ENCODE assay signal across 10 mouse cellular contexts in genomic region chr4:90437375-90438190, GRCm38 (mm10).
DNase-seq lines count a peak whose midpoint lies in the region; ATAC-seq lines count a peak whose summit lies in the region.
"Had no signal": no experiment of that assay in that cellular context is flagged by ENCODE, and none has a peak within 500 bp of the region (broad histone marks: within the 10 kb centered on the region; RNA-seq: fewer than 3 reads in every experiment).

No protein-coding gene starts in this region.

- no peak overlapping the region for H3K4me3 ChIP-seq in hindbrain, embryonic 12.5 days
- no peak overlapping the region for H3K4me3 ChIP-seq in kidney, embryonic 16.5 days (ENCODE audit: low read length)
- H3K4me3 ChIP-seq: stomach, embryonic 15.5 days had no signal

- peak; percentile 5 for DNase-seq in embryo, embryonic 10.5 days (ENCODE audit: low spot score)
- no peak for DNase-seq in embryo, embryonic 9.5 days (ENCODE audit: extremely low spot score)
- peak; percentile 6 for DNase-seq in left cerebral cortex, adult 11 months (ENCODE audit: low spot score)
- peak; percentile 2 for DNase-seq in retina, embryonic 14.5 days (ENCODE audit: low spot score)
- no peak for DNase-seq in thymus, postnatal 25 days
- DNase-seq in heart, postnatal 36 days, result no peak

- intact Hi-C loops in heart, postnatal 36 days (cut with DNase I), result no loop called here

- H3K36me3 ChIP-seq in hindbrain, embryonic 12.5 days, result no peaks in the 10 kb centered on the region
- no peaks in the 10 kb centered on the region for H3K36me3 ChIP-seq in kidney, embryonic 16.5 days (ENCODE audit: insufficient read depth, low read length)
- H3K36me3 ChIP-seq: stomach, embryonic 15.5 days had no signal

- H3K9ac ChIP-seq in hindbrain, embryonic 12.5 days, result no peak overlapping the region
- H3K9ac ChIP-seq in kidney, embryonic 16.5 days (replicated peaks; ENCODE audit: low read length), result no peak overlapping the region
- H3K9ac ChIP-seq: stomach, embryonic 15.5 days had no signal

- ATAC-seq in hindbrain, embryonic 12.5 days (ENCODE audit: low FRiP score), result peak; percentile 97
- no peak for ATAC-seq in kidney, embryonic 16.5 days (ENCODE audit: low FRiP score, low TSS enrichment)
- ATAC-seq: lung, postnatal 0 days had no signal

- no peaks in the 10 kb centered on the region for H3K27me3 ChIP-seq in hindbrain, embryonic 12.5 days
- H3K27me3 ChIP-seq in kidney, embryonic 16.5 days (ENCODE audit: insufficient read depth, low read length), result no peaks in the 10 kb centered on the region
- H3K27me3 ChIP-seq: stomach, embryonic 15.5 days had no signal

- no peak overlapping the region for H3K27ac ChIP-seq in hindbrain, embryonic 12.5 days
- H3K27ac ChIP-seq in kidney, embryonic 16.5 days (ENCODE audit: low read length), result no peak overlapping the region
- H3K27ac ChIP-seq: stomach, embryonic 15.5 days had no signal

- no peaks in the 10 kb centered on the region for H3K4me1 ChIP-seq in hindbrain, embryonic 12.5 days
- no peaks in the 10 kb centered on the region for H3K4me1 ChIP-seq in kidney, embryonic 16.5 days (ENCODE audit: insufficient read depth, low read length)
- H3K4me1 ChIP-seq: stomach, embryonic 15.5 days had no signal

- no peak overlapping the region for H3K4me2 ChIP-seq in hindbrain, embryonic 12.5 days (replicated peaks)
- no peak overlapping the region for H3K4me2 ChIP-seq in kidney, embryonic 16.5 days (replicated peaks; ENCODE audit: low read depth, low read length)
- H3K4me2 ChIP-seq: stomach, embryonic 15.5 days had no signal

- no peaks in the 10 kb centered on the region for H3K9me3 ChIP-seq in hindbrain, embryonic 12.5 days (replicated peaks)
- no peaks in the 10 kb centered on the region for H3K9me3 ChIP-seq in kidney, embryonic 16.5 days (ENCODE audit: low read length)
- H3K9me3 ChIP-seq: stomach, embryonic 15.5 days had no signal

- WGBS in hindbrain, embryonic 12.5 days, result 48% methylated on average over 7 of the region's 7 CpGs
- 79% methylated on average over 7 of the region's 7 CpGs for WGBS in kidney, embryonic 16.5 days

Comparison
In these comparisons a context has a peak if more than half of its experiments do, and no peak if none do; other contexts are left out.
1. DNase-seq: peak in embryo, embryonic 10.5 days (single experiment), left cerebral cortex, adult 11 months (single experiment) and retina, embryonic 14.5 days (single experiment); none in embryo, embryonic 9.5 days (single experiment), thymus, postnatal 25 days (single experiment) and heart, postnatal 36 days (0 of 2).